In the genomic region with DNA sequence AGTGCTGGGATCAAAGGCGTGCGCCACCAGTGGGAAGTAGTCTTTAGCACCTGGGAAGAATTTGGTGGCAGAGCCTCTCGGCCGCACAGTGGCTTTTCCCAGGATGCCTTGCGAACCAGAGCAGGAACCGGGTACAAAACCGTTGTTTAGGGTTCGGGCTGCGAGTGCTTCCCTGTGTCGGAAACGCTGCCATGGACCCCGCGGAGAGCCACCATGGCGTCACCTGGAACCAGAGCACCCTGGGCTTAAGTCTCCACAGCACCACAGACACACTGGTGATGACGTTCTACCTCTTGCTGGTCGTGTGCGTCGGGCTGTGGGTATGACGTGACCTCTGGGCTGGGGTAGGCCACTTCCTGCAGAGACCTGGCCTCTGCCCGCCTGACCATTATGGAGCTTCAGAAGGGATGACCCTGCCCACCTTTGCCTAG, we compare ENCODE assay signal across 9 mouse cellular contexts. TPM values are rescaled to one million over a fixed set of nuclear protein-coding genes. Genes with fewer than 3 reads are reported as not detected.
DNase-seq lines count a peak whose midpoint lies in the region; ATAC-seq lines count a peak whose summit lies in the region.
"Had no signal": no experiment of that assay in that cellular context is flagged by ENCODE, and none has a peak within 500 bp of the region (broad histone marks: within the 10 kb centered on the region; RNA-seq: fewer than 3 reads in every experiment).

A gene (plus strand): TSS at position 134 of the 431 bp plus-strand sequence.

- peaks cover 19% of the 10 kb centered on the region for H3K4me1 ChIP-seq in heart, embryonic 13.5 days
- 0 out of 2 replicates have a peak, but pooled peaks cover 7% of the 10 kb centered on the region for H3K4me1 ChIP-seq in embryonic facial prominence, embryonic 14.5 days (ENCODE audit: control insufficient read depth, insufficient read depth, low read length)
- peaks cover 9% of the 10 kb centered on the region; the same call in 1 of the 2 replicates for H3K4me1 ChIP-seq in limb, embryonic 13.5 days
- H3K4me1 ChIP-seq in neural tube, embryonic 14.5 days (ENCODE audit: control insufficient read depth, insufficient read depth, low read length) = 0 out of 2 replicates have a peak, but pooled peaks cover 9% of the 10 kb centered on the region

- no peak within 1 kb of the TSS for H3K27ac ChIP-seq in heart, embryonic 13.5 days (replicated peaks)
- no peak within 1 kb of the TSS for H3K27ac ChIP-seq in embryonic facial prominence, embryonic 14.5 days (replicated peaks; ENCODE audit: low read depth, low read length)
- H3K27ac ChIP-seq in limb, embryonic 13.5 days = no peak within 1 kb of the TSS
- H3K27ac ChIP-seq in neural tube, embryonic 14.5 days (ENCODE audit: low read depth, low read length) = no peak within 1 kb of the TSS

- peak within 1 kb of the TSS; percentile 42; the same call in 1 of the 2 replicates for H3K9ac ChIP-seq in heart, embryonic 13.5 days
- H3K9ac ChIP-seq in embryonic facial prominence, embryonic 14.5 days (ENCODE audit: low read depth, low read length) = 0 out of 2 replicates have a peak within 1 kb of the TSS, but pooled peaks have one; percentile 14
- no peak within 1 kb of the TSS; the same call in 1 of the 2 replicates for H3K9ac ChIP-seq in limb, embryonic 13.5 days
- 0 out of 2 replicates have a peak within 1 kb of the TSS, but pooled peaks have one; percentile 7 for H3K9ac ChIP-seq in neural tube, embryonic 14.5 days (replicated peaks; ENCODE audit: low read depth, low read length)

- ATAC-seq in heart, embryonic 13.5 days (ENCODE audit: extremely low read depth, insufficient number of reproducible peaks, low FRiP score, low TSS enrichment) = no peak
- no peak for ATAC-seq in embryonic facial prominence, embryonic 14.5 days (ENCODE audit: low read depth)
- ATAC-seq in limb, embryonic 13.5 days (ENCODE audit: low FRiP score, low read depth) = no peak
- ATAC-seq in neural tube, embryonic 14.5 days (ENCODE audit: low read depth) = no peak

- peak within 1 kb of the TSS; percentile 66 for H3K4me2 ChIP-seq in heart, embryonic 13.5 days
- peak within 1 kb of the TSS; percentile 40 for H3K4me2 ChIP-seq in embryonic facial prominence, embryonic 14.5 days (ENCODE audit: low read depth, low read length)
- H3K4me2 ChIP-seq in limb, embryonic 13.5 days (replicated peaks) = peak within 1 kb of the TSS; percentile 50
- H3K4me2 ChIP-seq in neural tube, embryonic 14.5 days (ENCODE audit: low read depth, low read length) = peak within 1 kb of the TSS; percentile 26; the same call in 1 of the 2 replicates

- no peaks in the 10 kb centered on the region for H3K9me3 ChIP-seq in heart, embryonic 13.5 days
- no peaks in the 10 kb centered on the region for H3K9me3 ChIP-seq in embryonic facial prominence, embryonic 14.5 days (ENCODE audit: control insufficient read depth, low read length)
- H3K9me3 ChIP-seq in limb, embryonic 13.5 days = no peaks in the 10 kb centered on the region
- H3K9me3 ChIP-seq in neural tube, embryonic 14.5 days (ENCODE audit: control insufficient read depth, low read length) = no peaks in the 10 kb centered on the region

- no peak for DNase-seq in heart, adult 11 months
- no peak for DNase-seq in embryonic facial prominence, embryonic 14.5 days (ENCODE audit: low spot score)
- DNase-seq in cerebellum, adult 8-10 months = no peak
- DNase-seq in adrenal gland, postnatal 36 days = no peak
- no peak for DNase-seq in MN1 (ENCODE audit: low spot score)

- peak within 1 kb of the TSS; percentile 40 for H3K4me3 ChIP-seq in heart, embryonic 13.5 days
- H3K4me3 ChIP-seq in embryonic facial prominence, embryonic 14.5 days (ENCODE audit: low read depth, low read length) = peak within 1 kb of the TSS; percentile 8; the same call in 1 of the 2 replicates
- peak within 1 kb of the TSS; percentile 17 for H3K4me3 ChIP-seq in limb, embryonic 13.5 days
- H3K4me3 ChIP-seq in neural tube, embryonic 14.5 days (ENCODE audit: low read depth, low read length) = no peak within 1 kb of the TSS

- H3K36me3 ChIP-seq in heart, embryonic 13.5 days = no peaks in the 10 kb centered on the region
- H3K36me3 ChIP-seq in embryonic facial prominence, embryonic 14.5 days (ENCODE audit: control insufficient read depth, insufficient read depth, low read length) = no peaks in the 10 kb centered on the region
- H3K36me3 ChIP-seq in limb, embryonic 13.5 days = no peaks in the 10 kb centered on the region
- no peaks in the 10 kb centered on the region for H3K36me3 ChIP-seq in neural tube, embryonic 14.5 days (ENCODE audit: control insufficient read depth, insufficient read depth, low read length)

- H3K27me3 ChIP-seq in heart, embryonic 13.5 days (replicated peaks) = peaks cover 43% of the 10 kb centered on the region
- H3K27me3 ChIP-seq in embryonic facial prominence, embryonic 14.5 days (replicated peaks; ENCODE audit: control insufficient read depth, insufficient read depth, low read length) = 0 out of 2 replicates have a peak, but pooled peaks cover 4% of the 10 kb centered on the region
- peaks cover 23% of the 10 kb centered on the region for H3K27me3 ChIP-seq in limb, embryonic 13.5 days
- H3K27me3 ChIP-seq in neural tube, embryonic 14.5 days (ENCODE audit: control insufficient read depth, insufficient read depth, low read length) = no peaks in the 10 kb centered on the region

- 17% methylated on average over 20 of the region's 20 CpGs for WGBS in heart, embryonic 13.5 days
- WGBS in embryonic facial prominence, embryonic 14.5 days = 40% methylated on average over 16 of the region's 20 CpGs
- WGBS in limb, embryonic 13.5 days = 28% methylated on average over 20 of the region's 20 CpGs
- 39% methylated on average over 20 of the region's 20 CpGs for WGBS in neural tube, embryonic 14.5 days

RNA-seq across cellular contexts. Expression of the gene that starts here (rescaled TPM):
- polyA plus RNA-seq in heart, embryonic 13.5 days (2015; fragmentation: Nextera tagmentation; extraction: Ambion mirVana) = not detected in 2 replicates
- 0.07 and 0.17 TPM in 2 replicates for polyA plus RNA-seq in embryonic facial prominence, embryonic 14.5 days (2014; fragmentation: Nextera tagmentation; extraction: Ambion mirVana)
- 0.11 TPM in 1 of 2 replicates, not detected in the other for polyA plus RNA-seq in limb, embryonic 13.5 days (2015; fragmentation: Nextera tagmentation; extraction: Ambion mirVana)
- polyA plus RNA-seq in neural tube, embryonic 14.5 days (2014; fragmentation: Nextera tagmentation; extraction: Ambion mirVana) = 0.17 TPM in 1 of 2 replicates, not detected in the other
- not detected for total RNA-seq in adrenal gland, postnatal 36 days (2021)
- polyA plus RNA-seq: C2C12 had no signal
